Mouse (Mus musculus) G1E-ER4 (cell line): Measurements from ENCODE around the gene Hist1h2bj. TPM values are rescaled to one million over a fixed set of nuclear protein-coding genes. Genes with fewer than 3 reads are reported as not detected.
"Not testable (repeated sequence)": the region's sequence is repeated elsewhere in the genome, so short reads cannot be mapped to it uniquely, and the experiment has no call there.

ENCODE experiments used
- GATA1 ChIP-seq: IDR thresholded peaks from one replicate; pipeline ENCODE4 v1.8.0; 2012; ENCODE audit warnings: low read length, inconsistent platforms
- polyA plus RNA-seq: library from polyadenylated mRNA; stranded (reverse); fragments of >175 nt; gene quantifications from 2 replicates; pipeline ENCODE4 v1.2.3, GENCODE M21; 2012

The Hist1h2bj gene
- polyA plus RNA-seq, 1 experiment: 22.5 TPM

GRCm38 (mm10) chr13:22041651-22042567 lies 1.1 kb upstream of the Hist1h2bj start:
- no peak for TF ChIP-seq GATA1

GRCm38 (mm10) chr13:22043503-22044431 lies 753 bp downstream of the Hist1h2bj start:
- TF ChIP-seq GATA1: no peak

- no peak for TF ChIP-seq GATA1
Observed at GRCm38 (mm10) chr13:22044432-22045155, 1.6 kb downstream of the Hist1h2bj start.

GRCm38 (mm10) chr13:22045311-22045710 lies 2.3 kb downstream of the Hist1h2bj start:
- no peak for TF ChIP-seq GATA1

- TF ChIP-seq GATA1: no peak
Observed at GRCm38 (mm10) chr13:22049041-22049440, 6.0 kb downstream of the Hist1h2bj start.

- no peak for TF ChIP-seq GATA1
Observed at GRCm38 (mm10) chr13:22049737-22050440, 6.9 kb downstream of the Hist1h2bj start.

- TF ChIP-seq GATA1: no peak
Observed at GRCm38 (mm10) chr13:22050591-22051522, 7.8 kb downstream of the Hist1h2bj start.

GRCm38 (mm10) chr13:22051523-22051859 lies 8.5 kb downstream of the Hist1h2bj start:
- TF ChIP-seq GATA1: no peak

- TF ChIP-seq GATA1: no peak
Observed at GRCm38 (mm10) chr13:22053754-22054153, 10.7 kb downstream of the Hist1h2bj start.

- no peak for TF ChIP-seq GATA1
Observed at GRCm38 (mm10) chr13:22061422-22061821, 18.4 kb downstream of the Hist1h2bj start.

- TF ChIP-seq GATA1: no peak
Observed at GRCm38 (mm10) chr13:22063468-22063867, 20.5 kb downstream of the Hist1h2bj start.

- TF ChIP-seq GATA1: not testable (repeated sequence)
Observed at GRCm38 (mm10) chr13:22084140-22084539, 41.1 kb downstream of the Hist1h2bj start, which contains the start of gene Vmn1r188. Gene Vmn1r188 (plus strand): TSS chr13:22084440.

Other genes with a start within 250 kb of the Hist1h2bj start
- gene Hist1h2bq, start 233.0 kb upstream of the Hist1h2bj start, polyA plus RNA-seq: 14.0 and 15.0 TPM in 2 replicates
- 4,601 and 5,007 TPM in 2 replicates for gene Hist1h2ao, start 232.7 kb upstream of the Hist1h2bj start, polyA plus RNA-seq
- 6.1 and 9.7 TPM in 2 replicates for gene Hist1h4m, start 231.5 kb upstream of the Hist1h2bj start, polyA plus RNA-seq
- gene Hist1h4n, start 211.0 kb upstream of the Hist1h2bj start, polyA plus RNA-seq: 16.6 and 26.1 TPM in 2 replicates
- 9,534 and 19,469 TPM in 2 replicates for gene Hist1h2ap, start 209.7 kb upstream of the Hist1h2bj start, polyA plus RNA-seq
- gene Hist1h2br, start 209.5 kb upstream of the Hist1h2bj start, polyA plus RNA-seq: 13.3 and 14.2 TPM in 2 replicates
- 0.03 and 0.06 TPM in 2 replicates for gene Zfp184, start 98.1 kb upstream of the Hist1h2bj start, polyA plus RNA-seq
- not detected in 2 replicates for gene Pom121l2, start 62.0 kb upstream of the Hist1h2bj start, polyA plus RNA-seq
- gene Prss16, start 33.5 kb upstream of the Hist1h2bj start, polyA plus RNA-seq: 0.49 and 0.73 TPM in 2 replicates
- 3,459 and 5,297 TPM in 2 replicates for gene Hist1h2ah, start 7.6 kb upstream of the Hist1h2bj start, polyA plus RNA-seq
- gene Hist1h2bk, start 7.3 kb upstream of the Hist1h2bj start, polyA plus RNA-seq: 15.3 and 22.3 TPM in 2 replicates
- 14.0 and 14.4 TPM in 2 replicates for gene Hist1h4i, start 1.9 kb upstream of the Hist1h2bj start, polyA plus RNA-seq
- gene Hist1h2ag, start 270 bp upstream of the Hist1h2bj start, polyA plus RNA-seq: 29.1 and 41.5 TPM in 2 replicates
- not detected in 2 replicates for gene Vmn1r188, start 41.2 kb downstream of the Hist1h2bj start, polyA plus RNA-seq
- not detected in 2 replicates for gene Vmn1r189, start 62.6 kb downstream of the Hist1h2bj start, polyA plus RNA-seq
- not detected in 2 replicates for gene Vmn1r191, start 140.8 kb downstream of the Hist1h2bj start, polyA plus RNA-seq
- gene Vmn1r192, start 147.9 kb downstream of the Hist1h2bj start, polyA plus RNA-seq: not detected in 2 replicates
- not detected in 2 replicates for gene Vmn1r193, start 179.9 kb downstream of the Hist1h2bj start, polyA plus RNA-seq
- not detected in 2 replicates for gene Vmn1r194, start 201.0 kb downstream of the Hist1h2bj start, polyA plus RNA-seq
- gene Vmn1r195, start 227.3 kb downstream of the Hist1h2bj start, polyA plus RNA-seq: not detected in 2 replicates
- gene Vmn1r196, start 246.7 kb downstream of the Hist1h2bj start, polyA plus RNA-seq: not detected in 2 replicates